ENCODE assay signal across 15 mouse cellular contexts in genomic region chr11:6587249-6587940, GRCm38 (mm10). TPM values are rescaled to one million over a fixed set of nuclear protein-coding genes. Genes with fewer than 3 reads are reported as not detected.
A peak's percentile ranks its signal among the peaks of the same experiment; 100 is the strongest.
DNase-seq lines count a peak whose midpoint lies in the region; ATAC-seq and TF ChIP-seq lines count a peak whose summit lies in the region.
"Had no signal": no experiment of that assay in that cellular context is flagged by ENCODE, and none has a peak within 500 bp of the region (broad histone marks: within the 10 kb centered on the region; RNA-seq: fewer than 3 reads in every experiment).

No protein-coding gene starts in this region.

- no peak for DNase-seq in layer of hippocampus, adult 2 months (ENCODE audit: low spot score in 2 of 2)
- no peak for DNase-seq in layer of hippocampus, postnatal 25 days (ENCODE audit: extremely low spot score in 1 of 2, low spot score in 1 of 2)
- peak; percentile 85 for DNase-seq in NIH3T3 (ENCODE audit: low read depth)
- DNase-seq in cerebellum, adult 9-10 months, result peak; percentile 87
- DNase-seq in forebrain, embryonic 10.5 days (ENCODE audit: extremely low spot score, low spot score), result no peak
- no peak for DNase-seq in heart, adult 11 months
- DNase-seq: layer of hippocampus, adult 9-11 months; thymus, postnatal 14 days had no signal

- no peak overlapping the region for H3K4me2 ChIP-seq in liver, embryonic 16.5 days (ENCODE audit: low read depth, low read length)
- H3K4me2 ChIP-seq: embryonic facial prominence, embryonic 15.5 days; limb, embryonic 13.5 days had no signal

- no peaks in the 10 kb centered on the region for H3K9me3 ChIP-seq in liver, embryonic 16.5 days (replicated peaks; ENCODE audit: control insufficient read depth, low read length)
- no peaks in the 10 kb centered on the region for H3K9me3 ChIP-seq in forebrain, embryonic 10.5 days
- H3K9me3 ChIP-seq: embryonic facial prominence, embryonic 15.5 days; limb, embryonic 13.5 days had no signal

- no peak for ATAC-seq in liver, embryonic 16.5 days (ENCODE audit: low read depth)
- no peak for ATAC-seq in megakaryocyte-erythroid progenitor cell, adult 5-6 weeks (replicated peaks; ENCODE audit: low FRiP score, low TSS enrichment, poor library complexity, severe bottlenecking)

- H3K9ac ChIP-seq in liver, embryonic 16.5 days (ENCODE audit: low read depth, low read length), result no peak overlapping the region
- H3K9ac ChIP-seq: embryonic facial prominence, embryonic 15.5 days; limb, embryonic 13.5 days had no signal

- peaks cover 57% of the 10 kb centered on the region for H3K4me1 ChIP-seq in liver, embryonic 16.5 days (ENCODE audit: control insufficient read depth, low read depth, low read length)
- H3K4me1 ChIP-seq in forebrain, embryonic 10.5 days, result no peaks in the 10 kb centered on the region
- H3K4me1 ChIP-seq: embryonic facial prominence, embryonic 15.5 days; limb, embryonic 13.5 days had no signal

- WGBS in liver, embryonic 16.5 days (ENCODE audit: insufficient replicate concordance), result 82% methylated on average over 7 of the region's 7 CpGs
- 96% methylated on average over 7 of the region's 7 CpGs for WGBS in forebrain, embryonic 10.5 days

- no peak for TF ChIP-seq CTCF in layer of hippocampus, adult 2 months (conservative IDR thresholded peaks at IDR 0.05)

- no peak overlapping the region for H3K4me3 ChIP-seq in layer of hippocampus, adult 2 months
- no peak overlapping the region for H3K4me3 ChIP-seq in liver, embryonic 16.5 days (ENCODE audit: low read depth, low read length)
- H3K4me3 ChIP-seq in forebrain, embryonic 10.5 days, result no peak overlapping the region
- H3K4me3 ChIP-seq: embryonic facial prominence, embryonic 15.5 days; limb, embryonic 13.5 days; myocyte had no signal

- H3K36me3 ChIP-seq in liver, embryonic 16.5 days (ENCODE audit: control insufficient read depth, insufficient read depth), result peaks cover 17% of the 10 kb centered on the region
- peaks cover 88% of the 10 kb centered on the region for H3K36me3 ChIP-seq in forebrain, embryonic 10.5 days (replicated peaks)

- H3K27me3 ChIP-seq in liver, embryonic 16.5 days (ENCODE audit: control insufficient read depth, insufficient read depth, low read depth, low read length), result no peaks in the 10 kb centered on the region
- H3K27me3 ChIP-seq in forebrain, embryonic 10.5 days (ENCODE audit: poor library complexity, severe bottlenecking), result no peaks in the 10 kb centered on the region
- H3K27me3 ChIP-seq: embryonic facial prominence, embryonic 15.5 days; limb, embryonic 13.5 days had no signal

- H3K27ac ChIP-seq in layer of hippocampus, adult 2 months, result peak overlapping the region; percentile 32; the same call in 1 of the 2 replicates
- peak overlapping the region; percentile 46 for H3K27ac ChIP-seq in liver, embryonic 16.5 days (ENCODE audit: low read length)
- no peak overlapping the region for H3K27ac ChIP-seq in forebrain, embryonic 10.5 days
- H3K27ac ChIP-seq: embryonic facial prominence, embryonic 15.5 days; limb, embryonic 13.5 days; macrophage had no signal

RNA-seq across cellular contexts. Expression of gene Nacad, which starts 18.5 kb away (rescaled TPM):
- total RNA-seq in layer of hippocampus, adult 2 months (2021), result 10 to 100 TPM; 36.9 to 37.1 TPM
- total RNA-seq in layer of hippocampus, postnatal 25 days (2021), result 10 to 100 TPM; 43.8 to 44.9 TPM
- polyA plus RNA-seq in liver, embryonic 16.5 days (2015; fragmentation: Nextera tagmentation; extraction: Ambion mirVana), result 3.2 and 3.6 TPM in 2 replicates
- total RNA-seq in megakaryocyte-erythroid progenitor cell, adult 5-6 weeks (2014; fragmentation: Nextera tagmentation), result not detected in 2 replicates
- not detected in 2 replicates for total RNA-seq in megakaryocyte-erythroid progenitor cell, adult 5-6 weeks (2017)
- 6.2 and 7.1 TPM in 2 replicates for polyA plus RNA-seq in forebrain, embryonic 10.5 days (2016; fragmentation: Nextera tagmentation; extraction: Ambion mirVana)
- polyA plus RNA-seq: activated CD4-positive, CD25-positive, alpha-beta regulatory T cell, adult 4 months; macrophage had no signal

RNA-seq across cellular contexts. Expression of gene Tbrg4, which starts 38.5 kb away (rescaled TPM):
- total RNA-seq in layer of hippocampus, adult 2 months (2021), result 10 to 100 TPM; 42.9 to 52.9 TPM
- total RNA-seq in layer of hippocampus, postnatal 25 days (2021), result 10 to 100 TPM; 45.0 to 53.0 TPM
- polyA plus RNA-seq in liver, embryonic 16.5 days (2015; fragmentation: Nextera tagmentation; extraction: Ambion mirVana), result 27.2 and 28.6 TPM in 2 replicates
- total RNA-seq in megakaryocyte-erythroid progenitor cell, adult 5-6 weeks (2014; fragmentation: Nextera tagmentation), result 113 and 130 TPM in 2 replicates
- total RNA-seq in megakaryocyte-erythroid progenitor cell, adult 5-6 weeks (2017), result 27.5 and 51.5 TPM in 2 replicates
- polyA plus RNA-seq in forebrain, embryonic 10.5 days (2016; fragmentation: Nextera tagmentation; extraction: Ambion mirVana), result 71.2 and 80.0 TPM in 2 replicates

RNA-seq across cellular contexts. Expression of gene Ccm2, which starts 40.7 kb away (rescaled TPM):
- total RNA-seq in layer of hippocampus, adult 2 months (2021), result 10 to 100 TPM; 50.2 to 55.8 TPM
- 10 to 100 TPM; 51.8 to 54.9 TPM for total RNA-seq in layer of hippocampus, postnatal 25 days (2021)
- polyA plus RNA-seq in liver, embryonic 16.5 days (2015; fragmentation: Nextera tagmentation; extraction: Ambion mirVana), result 34.5 and 36.0 TPM in 2 replicates
- 45.8 and 55.6 TPM in 2 replicates for total RNA-seq in megakaryocyte-erythroid progenitor cell, adult 5-6 weeks (2014; fragmentation: Nextera tagmentation)
- 26.8 and 32.7 TPM in 2 replicates for total RNA-seq in megakaryocyte-erythroid progenitor cell, adult 5-6 weeks (2017)
- 99.5 and 107 TPM in 2 replicates for polyA plus RNA-seq in forebrain, embryonic 10.5 days (2016; fragmentation: Nextera tagmentation; extraction: Ambion mirVana)

RNA-seq across cellular contexts. Expression of gene Wap, which starts 51.0 kb away (rescaled TPM):
- not detected for total RNA-seq in layer of hippocampus, adult 2 months (2021)
- not detected for total RNA-seq in layer of hippocampus, postnatal 25 days (2021)
- not detected in 2 replicates for polyA plus RNA-seq in liver, embryonic 16.5 days (2015; fragmentation: Nextera tagmentation; extraction: Ambion mirVana)
- not detected in 2 replicates for total RNA-seq in megakaryocyte-erythroid progenitor cell, adult 5-6 weeks (2014; fragmentation: Nextera tagmentation)
- total RNA-seq in megakaryocyte-erythroid progenitor cell, adult 5-6 weeks (2017), result not detected in 2 replicates
- not detected in 2 replicates for polyA plus RNA-seq in forebrain, embryonic 10.5 days (2016; fragmentation: Nextera tagmentation; extraction: Ambion mirVana)
- polyA plus RNA-seq: activated CD4-positive, CD25-positive, alpha-beta regulatory T cell, adult 4 months; embryonic facial prominence, embryonic 15.5 days; limb, embryonic 13.5 days; macrophage; myocyte had no signal

Comparison
In these comparisons a context has a peak if more than half of its experiments do, and no peak if none do; other contexts are left out.
1. DNase-seq: peak in NIH3T3 (single experiment) and cerebellum, adult 9-10 months (single experiment); none in layer of hippocampus, adult 2 months (0 of 2), layer of hippocampus, postnatal 25 days (0 of 2), forebrain, embryonic 10.5 days (single experiment) and heart, adult 11 months (single experiment).
2. RNA of gene Nacad, which starts 18.5 kb away (total RNA-seq): 43.8 to 44.9 TPM in layer of hippocampus, postnatal 25 days and 36.9 to 37.1 TPM in layer of hippocampus, adult 2 months; not detected in megakaryocyte-erythroid progenitor cell, adult 5-6 weeks; every median in the first group is over 10 times any median in the second.